Mouse (Mus musculus): ENCODE results near the gene Lmo7. TPM values are rescaled to one million over a fixed set of nuclear protein-coding genes. Genes with fewer than 3 reads are reported as not detected.

The Lmo7 gene
- polyA plus RNA-seq, 1 experiment from 2014 or later: 21.1 TPM

DNA sequence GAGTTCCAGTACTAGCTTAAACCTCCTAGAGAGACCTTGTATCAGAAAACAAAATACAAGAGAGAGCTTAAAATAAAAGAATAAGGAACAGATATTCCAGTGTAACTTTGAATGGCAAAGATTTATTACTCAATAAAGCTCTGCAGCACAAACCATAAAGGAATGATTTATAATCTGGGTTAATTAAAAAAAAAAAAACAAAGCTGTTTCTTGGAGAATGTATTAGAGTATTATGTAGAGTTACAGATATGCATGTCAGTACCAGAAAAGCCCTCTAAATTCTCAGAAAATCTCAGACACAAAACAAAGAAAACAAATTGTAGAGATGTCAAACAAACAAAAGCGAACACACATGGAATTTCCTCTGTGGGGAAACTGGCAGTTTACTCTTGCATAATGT is 243.0 kb downstream of the Lmo7 start:
- no peak overlapping the region for H3K27ac ChIP-seq
- ATAC-seq (ENCODE audit: insufficient read depth, low FRiP score, low read depth): no peak
- H3K36me3 ChIP-seq: no peaks in the 10 kb centered on the region
- no peaks in the 10 kb centered on the region for H3K9me3 ChIP-seq
- H3K4me1 ChIP-seq: no peaks in the 10 kb centered on the region
- WGBS: 59% methylated on average over 1 of the region's 1 CpGs
- H3K9ac ChIP-seq: no peak overlapping the region
- H3K27me3 ChIP-seq (replicated peaks): no peaks in the 10 kb centered on the region
- no peak overlapping the region for H3K4me2 ChIP-seq
- no peak overlapping the region for H3K4me3 ChIP-seq (replicated peaks)

DNA sequence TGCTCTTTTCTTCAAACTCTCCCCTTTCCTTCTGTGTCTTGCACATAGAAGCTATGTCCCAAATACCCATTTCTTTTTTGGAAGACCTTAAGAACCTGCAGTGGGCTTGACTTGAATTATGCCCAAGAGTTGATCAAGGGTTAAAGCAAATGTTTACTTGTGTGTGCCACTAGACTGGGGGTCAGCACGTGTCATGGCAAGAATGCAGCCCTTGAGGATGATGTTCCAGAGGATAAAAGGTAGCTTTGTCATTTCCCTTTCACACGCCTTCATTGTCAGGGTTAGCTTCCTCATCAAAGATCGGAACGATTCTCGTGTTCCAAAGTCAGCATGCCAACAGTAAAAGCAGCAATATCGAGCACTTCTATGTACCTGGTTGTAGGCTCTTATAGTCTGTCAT is 243.4 kb downstream of the Lmo7 start:
- Histone ChIP-seq H3K9me3 (no peaks in the 10 kb centered on the region), H3K27ac (no peak overlapping the region), H3K4me2 (no peak overlapping the region), H3K4me1 (no peaks in the 10 kb centered on the region), H3K4me3 (replicated peaks) (no peak overlapping the region), H3K36me3 (no peaks in the 10 kb centered on the region), H3K9ac (no peak overlapping the region), H3K27me3 (replicated peaks) (no peaks in the 10 kb centered on the region)
- no peak for ATAC-seq (ENCODE audit: insufficient read depth, low FRiP score, low read depth)
- 44% methylated on average over 6 of the region's 6 CpGs for WGBS

DNA sequence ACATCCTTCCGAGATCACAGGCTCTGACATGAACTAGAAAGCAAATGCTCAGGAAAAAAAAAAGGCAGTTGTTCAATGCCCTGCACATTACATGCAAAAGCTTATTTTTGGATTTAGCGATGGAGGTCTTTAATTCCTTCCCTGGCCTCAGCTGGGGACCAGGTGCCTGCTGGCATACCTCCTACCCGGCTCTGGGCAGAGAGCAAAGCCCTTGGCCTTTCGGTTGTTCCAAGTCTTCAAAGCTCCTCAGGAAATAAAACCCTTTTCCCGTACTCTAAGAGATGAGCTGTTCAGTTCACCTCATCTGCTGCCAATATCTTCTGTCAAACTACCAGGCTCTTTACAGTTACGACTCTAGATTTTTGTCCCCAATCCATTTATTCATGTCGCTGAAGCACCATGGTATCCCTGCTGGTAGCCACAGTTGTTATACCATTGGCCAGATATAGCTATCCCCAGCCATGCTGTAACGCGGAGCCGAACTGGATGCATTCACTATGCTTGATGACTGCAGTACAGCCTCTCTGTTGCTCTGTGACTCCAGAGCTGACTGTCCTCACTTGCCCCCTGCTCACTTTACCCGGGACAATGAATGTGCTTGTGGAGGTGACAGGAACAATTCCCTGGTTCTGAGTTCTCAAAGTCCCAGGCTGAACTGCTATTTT is 246.4 kb downstream of the Lmo7 start:
- no peaks in the 10 kb centered on the region for H3K36me3 ChIP-seq
- 84% methylated on average over 11 of the region's 11 CpGs for WGBS
- no peak overlapping the region for H3K27ac ChIP-seq
- H3K9me3 ChIP-seq: no peaks in the 10 kb centered on the region
- no peak overlapping the region for H3K9ac ChIP-seq
- no peak overlapping the region for H3K4me2 ChIP-seq
- no peaks in the 10 kb centered on the region for H3K27me3 ChIP-seq (replicated peaks)
- ATAC-seq (ENCODE audit: insufficient read depth, low FRiP score, low read depth): no peak
- no peak overlapping the region for H3K4me3 ChIP-seq (replicated peaks)
- no peaks in the 10 kb centered on the region for H3K4me1 ChIP-seq

Other genes with a start within 250 kb of the Lmo7 start
- gene Tbc1d4, start 120.8 kb upstream of the Lmo7 start, polyA plus RNA-seq (2015; fragmentation: Nextera tagmentation; extraction: Ambion mirVana): 10.3 and 10.4 TPM in 2 replicates
- gene Commd6, start 89.3 kb upstream of the Lmo7 start, polyA plus RNA-seq (2015; fragmentation: Nextera tagmentation; extraction: Ambion mirVana): 101 and 111 TPM in 2 replicates
- gene Uchl3, start 76.0 kb upstream of the Lmo7 start, polyA plus RNA-seq (2015; fragmentation: Nextera tagmentation; extraction: Ambion mirVana): 137 and 145 TPM in 2 replicates
- 1.1 and 1.8 TPM in 2 replicates for gene Gm9922, start 143 bp upstream of the Lmo7 start, polyA plus RNA-seq (2015; fragmentation: Nextera tagmentation; extraction: Ambion mirVana)

All from stomach, embryonic 15.5 days (tissue).